Mouse (Mus musculus): ENCODE data around the gene Acy3. TPM values are rescaled to one million over a fixed set of nuclear protein-coding genes. Genes with fewer than 3 reads are reported as not detected.
"Not testable (repeated sequence)": the region's sequence is repeated elsewhere in the genome, so short reads cannot be mapped to it uniquely, and the experiment has no call there.

The Acy3 gene
- polyA plus RNA-seq, 1 experiment from 2014 or later, result 12.4 TPM

GRCm38 (mm10) chr19:3952099-3952498 lies 34.3 kb upstream of the Acy3 start:
- H3K4me3 ChIP-seq (ENCODE audit: low read depth, low read length), result no peak overlapping the region
- H3K4me2 ChIP-seq (ENCODE audit: low read depth, low read length), result no peak overlapping the region
- no peak for ATAC-seq (ENCODE audit: low read depth)
- no peaks in the 10 kb centered on the region for H3K4me1 ChIP-seq (ENCODE audit: control insufficient read depth, low read depth, low read length)
- no peaks in the 10 kb centered on the region for H3K9me3 ChIP-seq (replicated peaks; ENCODE audit: control insufficient read depth, low read length)
- no peak overlapping the region for H3K27ac ChIP-seq (ENCODE audit: low read length)
- H3K36me3 ChIP-seq (ENCODE audit: control insufficient read depth, insufficient read depth), result no peaks in the 10 kb centered on the region
- no peaks in the 10 kb centered on the region for H3K27me3 ChIP-seq (ENCODE audit: control insufficient read depth, insufficient read depth, low read depth, low read length)
- WGBS (ENCODE audit: insufficient replicate concordance), result 32% methylated on average over 1 of the region's 1 CpGs
- no peak overlapping the region for H3K9ac ChIP-seq (ENCODE audit: low read depth, low read length)

- no peak overlapping the region for H3K9ac ChIP-seq (ENCODE audit: low read depth, low read length)
- H3K4me1 ChIP-seq (ENCODE audit: control insufficient read depth, low read depth, low read length), result no peaks in the 10 kb centered on the region
- H3K4me3 ChIP-seq (ENCODE audit: low read depth, low read length), result no peak overlapping the region
- H3K4me2 ChIP-seq (ENCODE audit: low read depth, low read length), result no peak overlapping the region
- H3K36me3 ChIP-seq (ENCODE audit: control insufficient read depth, insufficient read depth), result no peaks in the 10 kb centered on the region
- no peak for ATAC-seq (ENCODE audit: low read depth)
- no peaks in the 10 kb centered on the region for H3K9me3 ChIP-seq (replicated peaks; ENCODE audit: control insufficient read depth, low read length)
- 51% methylated on average over 3 of the region's 3 CpGs for WGBS (ENCODE audit: insufficient replicate concordance)
- H3K27me3 ChIP-seq (ENCODE audit: control insufficient read depth, insufficient read depth, low read depth, low read length), result no peaks in the 10 kb centered on the region
- no peak overlapping the region for H3K27ac ChIP-seq (ENCODE audit: low read length)
Measured at GRCm38 (mm10) chr19:3955033-3955432, 31.3 kb upstream of the Acy3 start.

GRCm38 (mm10) chr19:3955804-3956203 lies 30.6 kb upstream of the Acy3 start:
- no peaks in the 10 kb centered on the region for H3K27me3 ChIP-seq (ENCODE audit: control insufficient read depth, insufficient read depth, low read depth, low read length)
- H3K9ac ChIP-seq (ENCODE audit: low read depth, low read length), result no peak overlapping the region
- H3K4me2 ChIP-seq (ENCODE audit: low read depth, low read length), result no peak overlapping the region
- no peaks in the 10 kb centered on the region for H3K9me3 ChIP-seq (replicated peaks; ENCODE audit: control insufficient read depth, low read length)
- no peak overlapping the region for H3K27ac ChIP-seq (ENCODE audit: low read length)
- no peaks in the 10 kb centered on the region for H3K4me1 ChIP-seq (ENCODE audit: control insufficient read depth, low read depth, low read length)
- ATAC-seq (ENCODE audit: low read depth), result no peak
- no peak overlapping the region for H3K4me3 ChIP-seq (ENCODE audit: low read depth, low read length)
- H3K36me3 ChIP-seq (ENCODE audit: control insufficient read depth, insufficient read depth), result no peaks in the 10 kb centered on the region
- WGBS (ENCODE audit: insufficient replicate concordance), result 30% methylated on average over 4 of the region's 4 CpGs

GRCm38 (mm10) chr19:3957296-3958036 lies 28.9 kb upstream of the Acy3 start:
- H3K9me3 ChIP-seq (replicated peaks; ENCODE audit: control insufficient read depth, low read length); H3K27ac ChIP-seq (ENCODE audit: low read length); H3K4me1 ChIP-seq (ENCODE audit: control insufficient read depth, low read depth, low read length); H3K36me3 ChIP-seq (ENCODE audit: control insufficient read depth, insufficient read depth); ATAC-seq (ENCODE audit: low read depth); H3K4me2 ChIP-seq (ENCODE audit: low read depth, low read length); H3K9ac ChIP-seq (ENCODE audit: low read depth, low read length); H3K27me3 ChIP-seq (ENCODE audit: control insufficient read depth, insufficient read depth, low read depth, low read length); H3K4me3 ChIP-seq (ENCODE audit: low read depth, low read length): not testable (repeated sequence)
- WGBS (ENCODE audit: insufficient replicate concordance), result 63% methylated on average over 4 of the region's 5 CpGs

GRCm38 (mm10) chr19:3958470-3958869 lies 27.9 kb upstream of the Acy3 start, which contains the start of gene Aldh3b3:
Gene Aldh3b3, plus strand, starts transcription at chr19:3958645.
- Histone ChIP-seq H3K9me3 (replicated peaks; ENCODE audit: control insufficient read depth, low read length) (no peaks in the 10 kb centered on the region), H3K9ac (ENCODE audit: low read depth, low read length) (no peak within 1 kb of the TSS), H3K27ac (ENCODE audit: low read length) (no peak within 1 kb of the TSS), H3K4me2 (ENCODE audit: low read depth, low read length) (no peak within 1 kb of the TSS), H3K27me3 (ENCODE audit: control insufficient read depth, insufficient read depth, low read depth, low read length) (no peaks in the 10 kb centered on the region), H3K4me3 (ENCODE audit: low read depth, low read length) (no peak within 1 kb of the TSS), H3K4me1 (ENCODE audit: control insufficient read depth, low read depth, low read length) (no peaks in the 10 kb centered on the region), H3K36me3 (ENCODE audit: control insufficient read depth, insufficient read depth) (no peaks in the 10 kb centered on the region)
- WGBS (ENCODE audit: insufficient replicate concordance), result 57% methylated on average over 4 of the region's 4 CpGs
- no peak for ATAC-seq (ENCODE audit: low read depth)

GRCm38 (mm10) chr19:3959030-3959429 lies 27.3 kb upstream of the Acy3 start:
- H3K4me2 ChIP-seq (ENCODE audit: low read depth, low read length), result no peak overlapping the region
- no peaks in the 10 kb centered on the region for H3K9me3 ChIP-seq (replicated peaks; ENCODE audit: control insufficient read depth, low read length)
- no peak overlapping the region for H3K4me3 ChIP-seq (ENCODE audit: low read depth, low read length)
- no peaks in the 10 kb centered on the region for H3K36me3 ChIP-seq (ENCODE audit: control insufficient read depth, insufficient read depth)
- no peak for ATAC-seq (ENCODE audit: low read depth)
- no peak overlapping the region for H3K9ac ChIP-seq (ENCODE audit: low read depth, low read length)
- no peaks in the 10 kb centered on the region for H3K27me3 ChIP-seq (ENCODE audit: control insufficient read depth, insufficient read depth, low read depth, low read length)
- no peak overlapping the region for H3K27ac ChIP-seq (ENCODE audit: low read length)
- H3K4me1 ChIP-seq (ENCODE audit: control insufficient read depth, low read depth, low read length), result no peaks in the 10 kb centered on the region

- Histone ChIP-seq H3K4me2 (ENCODE audit: low read depth, low read length) (no peak overlapping the region), H3K27ac (ENCODE audit: low read length) (no peak overlapping the region), H3K9ac (ENCODE audit: low read depth, low read length) (no peak overlapping the region), H3K36me3 (ENCODE audit: control insufficient read depth, insufficient read depth) (no peaks in the 10 kb centered on the region), H3K4me1 (ENCODE audit: control insufficient read depth, low read depth, low read length) (no peaks in the 10 kb centered on the region), H3K9me3 (replicated peaks; ENCODE audit: control insufficient read depth, low read length) (no peaks in the 10 kb centered on the region), H3K27me3 (ENCODE audit: control insufficient read depth, insufficient read depth, low read depth, low read length) (no peaks in the 10 kb centered on the region), H3K4me3 (ENCODE audit: low read depth, low read length) (no peak overlapping the region)
- no peak for ATAC-seq (ENCODE audit: low read depth)
- 59% methylated on average over 5 of the region's 5 CpGs for WGBS (ENCODE audit: insufficient replicate concordance)
Measured at GRCm38 (mm10) chr19:3960211-3960610, 26.2 kb upstream of the Acy3 start.

GRCm38 (mm10) chr19:3961805-3962204 lies 24.6 kb upstream of the Acy3 start:
- not testable (repeated sequence) for H3K4me3 ChIP-seq (ENCODE audit: low read depth, low read length); H3K27ac ChIP-seq (ENCODE audit: low read length); H3K27me3 ChIP-seq (ENCODE audit: control insufficient read depth, insufficient read depth, low read depth, low read length); ATAC-seq (ENCODE audit: low read depth); H3K4me1 ChIP-seq (ENCODE audit: control insufficient read depth, low read depth, low read length); H3K4me2 ChIP-seq (ENCODE audit: low read depth, low read length); H3K9ac ChIP-seq (ENCODE audit: low read depth, low read length); H3K9me3 ChIP-seq (replicated peaks; ENCODE audit: control insufficient read depth, low read length); H3K36me3 ChIP-seq (ENCODE audit: control insufficient read depth, insufficient read depth)
- WGBS (ENCODE audit: insufficient replicate concordance), result 74% methylated on average over 6 of the region's 6 CpGs

- no peak for ATAC-seq (ENCODE audit: low read depth)
- H3K36me3 ChIP-seq (ENCODE audit: control insufficient read depth, insufficient read depth), result no peaks in the 10 kb centered on the region
- H3K27ac ChIP-seq (ENCODE audit: low read length), result no peak overlapping the region
- no peaks in the 10 kb centered on the region; the same call in 1 of the 2 replicates for H3K4me1 ChIP-seq (ENCODE audit: control insufficient read depth, low read depth, low read length)
- no peak overlapping the region for H3K9ac ChIP-seq (ENCODE audit: low read depth, low read length)
- 9% methylated on average over 2 of the region's 2 CpGs for WGBS (ENCODE audit: insufficient replicate concordance)
- no peaks in the 10 kb centered on the region for H3K27me3 ChIP-seq (ENCODE audit: control insufficient read depth, insufficient read depth, low read depth, low read length)
- H3K4me2 ChIP-seq (ENCODE audit: low read depth, low read length), result no peak overlapping the region
- no peaks in the 10 kb centered on the region for H3K9me3 ChIP-seq (replicated peaks; ENCODE audit: control insufficient read depth, low read length)
- H3K4me3 ChIP-seq (ENCODE audit: low read depth, low read length), result no peak overlapping the region
Measured at GRCm38 (mm10) chr19:3962469-3962868, 23.9 kb upstream of the Acy3 start.

All from liver, embryonic 16.5 days (tissue).